Mouse (Mus musculus): ENCODE data around the gene Tcte3. TPM values are rescaled to one million over a fixed set of nuclear protein-coding genes. Genes with fewer than 3 reads are reported as not detected.
"Not testable (repeated sequence)": the region's sequence is repeated elsewhere in the genome, so short reads cannot be mapped to it uniquely, and the experiment has no call there.

Gene Tcte3
- polyA plus RNA-seq, 1 experiment from 2014 or later: not detected

- no peak overlapping the region for H3K4me3 ChIP-seq
These were observed 24.2 kb upstream of the Tcte3 start for GRCm38 (mm10) chr17:15065391-15066024.

GRCm38 (mm10) chr17:15060356-15060755, 19.1 kb upstream of the Tcte3 start:
- H3K4me3 ChIP-seq: no peak overlapping the region
- WGBS: 89% methylated on average over 6 of the region's 6 CpGs
- H3K27me3 ChIP-seq (replicated peaks; ENCODE audit: low read depth, poor library complexity, severe bottlenecking): no peaks in the 10 kb centered on the region
- no peaks in the 10 kb centered on the region for H3K9me3 ChIP-seq
- no peaks in the 10 kb centered on the region for H3K4me1 ChIP-seq
- H3K27ac ChIP-seq (replicated peaks): no peak overlapping the region
- no peak for DNase-seq (ENCODE audit: low spot score)
- H3K36me3 ChIP-seq (replicated peaks): peaks cover 77% of the 10 kb centered on the region

More at GRCm38 (mm10) chr17:15065391-15066024, 24.2 kb upstream of the Tcte3 start:
- peaks cover 7% of the 10 kb centered on the region for H3K4me1 ChIP-seq
- peak; percentile 71 for DNase-seq (ENCODE audit: low spot score)
- peaks cover 32% of the 10 kb centered on the region for H3K36me3 ChIP-seq (replicated peaks)
- H3K27me3 ChIP-seq (replicated peaks; ENCODE audit: low read depth, poor library complexity, severe bottlenecking): no peaks in the 10 kb centered on the region
- WGBS: 44% methylated on average over 13 of the region's 13 CpGs
- H3K27ac ChIP-seq (replicated peaks): peak overlapping the region; percentile 48; the same call in 1 of the 2 replicates
- H3K9me3 ChIP-seq: no peaks in the 10 kb centered on the region

- H3K4me3 ChIP-seq: no peak overlapping the region
- H3K9me3 ChIP-seq: no peaks in the 10 kb centered on the region
- DNase-seq (ENCODE audit: low spot score): no peak
- peaks cover 82% of the 10 kb centered on the region for H3K36me3 ChIP-seq (replicated peaks)
- 95% methylated on average over 14 of the region's 14 CpGs for WGBS
- no peak overlapping the region for H3K27ac ChIP-seq (replicated peaks)
- no peaks in the 10 kb centered on the region for H3K27me3 ChIP-seq (replicated peaks; ENCODE audit: low read depth, poor library complexity, severe bottlenecking)
- H3K4me1 ChIP-seq: no peaks in the 10 kb centered on the region
These were observed 18.4 kb upstream of the Tcte3 start for GRCm38 (mm10) chr17:15059646-15060045.

GRCm38 (mm10) chr17:15058161-15058591, 16.9 kb upstream of the Tcte3 start:
- no peaks in the 10 kb centered on the region for H3K27me3 ChIP-seq (replicated peaks; ENCODE audit: low read depth, poor library complexity, severe bottlenecking)
- no peak overlapping the region for H3K27ac ChIP-seq (replicated peaks)
- 90% methylated on average over 5 of the region's 5 CpGs for WGBS
- no peaks in the 10 kb centered on the region for H3K9me3 ChIP-seq
- H3K4me3 ChIP-seq: no peak overlapping the region
- no peaks in the 10 kb centered on the region for H3K4me1 ChIP-seq
- peaks cover 75% of the 10 kb centered on the region for H3K36me3 ChIP-seq (replicated peaks)
- DNase-seq (ENCODE audit: low spot score): no peak

GRCm38 (mm10) chr17:15055925-15056324, 14.6 kb upstream of the Tcte3 start:
- Histone ChIP-seq H3K27ac (replicated peaks) (no peak overlapping the region), H3K4me1 (no peaks in the 10 kb centered on the region), H3K36me3 (replicated peaks) (peaks cover 52% of the 10 kb centered on the region), H3K9me3 (no peaks in the 10 kb centered on the region), H3K4me3 (no peak overlapping the region), H3K27me3 (replicated peaks; ENCODE audit: low read depth, poor library complexity, severe bottlenecking) (no peaks in the 10 kb centered on the region)
- 91% methylated on average over 4 of the region's 4 CpGs for WGBS
- DNase-seq (ENCODE audit: low spot score): no peak

GRCm38 (mm10) chr17:15053829-15054200, 12.5 kb upstream of the Tcte3 start:
- peaks cover 33% of the 10 kb centered on the region for H3K36me3 ChIP-seq (replicated peaks)
- 95% methylated on average over 12 of the region's 13 CpGs for WGBS
- not testable (repeated sequence) for H3K4me3 ChIP-seq; H3K27me3 ChIP-seq (replicated peaks; ENCODE audit: low read depth, poor library complexity, severe bottlenecking); H3K27ac ChIP-seq (replicated peaks); DNase-seq (ENCODE audit: low spot score); H3K9me3 ChIP-seq; H3K4me1 ChIP-seq

GRCm38 (mm10) chr17:15053183-15053828, 12.0 kb upstream of the Tcte3 start:
- peaks cover 28% of the 10 kb centered on the region for H3K36me3 ChIP-seq (replicated peaks)
- H3K9me3 ChIP-seq; H3K27ac ChIP-seq (replicated peaks); DNase-seq (ENCODE audit: low spot score); H3K4me3 ChIP-seq; H3K27me3 ChIP-seq (replicated peaks; ENCODE audit: low read depth, poor library complexity, severe bottlenecking); H3K4me1 ChIP-seq: not testable (repeated sequence)
- 93% methylated on average over 6 of the region's 8 CpGs for WGBS

- 81% methylated on average over 1 of the region's 1 CpGs for WGBS
- not testable (repeated sequence) for H3K27me3 ChIP-seq (replicated peaks; ENCODE audit: low read depth, poor library complexity, severe bottlenecking); H3K9me3 ChIP-seq; DNase-seq (ENCODE audit: low spot score); H3K4me3 ChIP-seq; H3K4me1 ChIP-seq; H3K27ac ChIP-seq (replicated peaks)
- peaks cover 22% of the 10 kb centered on the region for H3K36me3 ChIP-seq (replicated peaks)
These were observed 11.5 kb upstream of the Tcte3 start for GRCm38 (mm10) chr17:15052766-15053165.

GRCm38 (mm10) chr17:15050338-15050737, 9.1 kb upstream of the Tcte3 start:
- DNase-seq (ENCODE audit: low spot score); H3K36me3 ChIP-seq (replicated peaks); H3K9me3 ChIP-seq; H3K4me3 ChIP-seq; H3K27ac ChIP-seq (replicated peaks); H3K4me1 ChIP-seq; H3K27me3 ChIP-seq (replicated peaks; ENCODE audit: low read depth, poor library complexity, severe bottlenecking): not testable (repeated sequence)
- WGBS: no CpG with 5 or more reads among the region's 1 CpGs

- not testable (repeated sequence) for H3K9me3 ChIP-seq, H3K4me1 ChIP-seq
These were observed 833 bp downstream of the Tcte3 start for GRCm38 (mm10) chr17:15040455-15040854.

GRCm38 (mm10) chr17:15031414-15031813, 9.9 kb downstream of the Tcte3 start:
- not testable (repeated sequence) for H3K36me3 ChIP-seq (replicated peaks); DNase-seq (ENCODE audit: low spot score); H3K4me1 ChIP-seq; H3K4me3 ChIP-seq; H3K27ac ChIP-seq (replicated peaks); H3K9me3 ChIP-seq; H3K27me3 ChIP-seq (replicated peaks; ENCODE audit: low read depth, poor library complexity, severe bottlenecking)
- no CpG with 5 or more reads among the region's 4 CpGs for WGBS

More at GRCm38 (mm10) chr17:15040455-15040854, 833 bp downstream of the Tcte3 start:
- not testable (repeated sequence) for DNase-seq (ENCODE audit: low spot score); H3K27me3 ChIP-seq (replicated peaks; ENCODE audit: low read depth, poor library complexity, severe bottlenecking); H3K27ac ChIP-seq (replicated peaks); H3K4me3 ChIP-seq; H3K36me3 ChIP-seq (replicated peaks)
- WGBS: no CpG with 5 or more reads among the region's 3 CpGs

- not testable (repeated sequence) for H3K27me3 ChIP-seq (replicated peaks; ENCODE audit: low read depth, poor library complexity, severe bottlenecking); H3K9me3 ChIP-seq; H3K4me3 ChIP-seq; DNase-seq (ENCODE audit: low spot score); H3K36me3 ChIP-seq (replicated peaks); H3K4me1 ChIP-seq; H3K27ac ChIP-seq (replicated peaks)
- no CpG with 5 or more reads among the region's 6 CpGs for WGBS
These were observed 15.8 kb downstream of the Tcte3 start for GRCm38 (mm10) chr17:15025513-15025912.

- not testable (repeated sequence) for H3K4me3 ChIP-seq; H3K36me3 ChIP-seq (replicated peaks); DNase-seq (ENCODE audit: low spot score); H3K27me3 ChIP-seq (replicated peaks; ENCODE audit: low read depth, poor library complexity, severe bottlenecking); H3K9me3 ChIP-seq; H3K27ac ChIP-seq (replicated peaks); H3K4me1 ChIP-seq
- no CpG with 5 or more reads among the region's 48 CpGs for WGBS
These were observed 16.6 kb downstream of the Tcte3 start for GRCm38 (mm10) chr17:15024502-15025193.
